Mouse (Mus musculus) lung, embryonic 14.5 days (tissue): ENCODE results near the gene Kcnd3. TPM values are rescaled to one million over a fixed set of nuclear protein-coding genes. Genes with fewer than 3 reads are reported as not detected.

Source experiments
- ATAC-seq: fragments of 200-750 bp; cut with Nextera tagmentation; 2 replicates; pipeline ENCODE4 v1.8.0; 2017; ENCODE audit warnings: mild to moderate bottlenecking, moderate TSS enrichment, moderate library complexity; ENCODE audit not compliant: insufficient read depth
- DNase-seq: peaks from one replicate; pipeline ENCODE4 v3.0.0-alpha.2; 2015
- H3K27ac ChIP-seq: fragments of 300-500 bp; sonication (generic); 2 replicates; pipeline ENCODE4 v1.5.1; 2014; ENCODE audit warnings: low read depth, mild to moderate bottlenecking, moderate library complexity
- H3K27me3 ChIP-seq: fragments of 300-500 bp; sonication (generic); 2 replicates; pipeline ENCODE4 v1.6.1; 2014; ENCODE audit warnings: low read length, control low read depth; ENCODE audit not compliant: insufficient read depth
- H3K36me3 ChIP-seq: fragments of 300-500 bp; sonication (generic); 2 replicates; pipeline ENCODE4 v1.6.1; 2014; ENCODE audit warnings: control low read depth; ENCODE audit not compliant: insufficient read depth
- H3K4me1 ChIP-seq: fragments of 300-500 bp; sonication (generic); 2 replicates; pipeline ENCODE4 v1.6.1; 2014; ENCODE audit warnings: antibody characterized with exemption, control low read depth; ENCODE audit not compliant: insufficient read depth
- H3K4me2 ChIP-seq: fragments of 300-500 bp; sonication (generic); 2 replicates; pipeline ENCODE4 v1.6.1; 2014; ENCODE audit warnings: mild to moderate bottlenecking
- H3K4me3 ChIP-seq: fragments of 300-500 bp; sonication (generic); 2 replicates; pipeline ENCODE4 v1.5.1; 2014; ENCODE audit warnings: low read depth, low read length
- H3K9ac ChIP-seq: fragments of 300-500 bp; sonication (generic); 2 replicates; pipeline ENCODE4 v1.6.1; 2014
- H3K9me3 ChIP-seq: fragments of 300-500 bp; sonication (generic); 2 replicates; pipeline ENCODE4 v1.6.1; 2016; ENCODE audit warnings: low read depth, low read length, control low read depth
- CTCF ChIP-seq: IDR thresholded peaks from 2 replicates; pipeline ENCODE4 v1.5.1; 2016; ENCODE audit warnings: antibody characterized with exemption, low read depth
- WGBS: fragments of 180-500 bp; shearing (Covaris S2); extraction: QIAGEN DNeasy Blood & Tissue Kit; methylation state at CpG from one replicate; pipeline ENCODE4 v1.1.7; 2014; 5-methylcytosine and 5-hydroxymethylcytosine counted together
- polyA plus RNA-seq: library from polyadenylated mRNA; unstranded; fragments of >200 nt; fragmentation: Nextera tagmentation; extraction: Ambion mirVana; gene quantifications from 2 replicates; pipeline ENCODE4 v1.2.1, GENCODE M21; 2014

Gene Kcnd3
- polyA plus RNA-seq, 1 experiment from 2014 or later: 0.50 TPM

- H3K27ac ChIP-seq: no peak overlapping the region
- WGBS: 75% methylated on average over 15 of the region's 15 CpGs
- H3K4me1 ChIP-seq: no peaks in the 10 kb centered on the region
- no peak overlapping the region for H3K4me3 ChIP-seq
- DNase-seq (no peak), ATAC-seq (no peak)
- no peak overlapping the region for H3K9ac ChIP-seq
- no peaks in the 10 kb centered on the region for H3K9me3 ChIP-seq
- H3K36me3 ChIP-seq: no peaks in the 10 kb centered on the region
- no peak overlapping the region for H3K4me2 ChIP-seq
- no peak for TF ChIP-seq CTCF
- H3K27me3 ChIP-seq: no peaks in the 10 kb centered on the region
Measured at GRCm38 (mm10) chr3:105590056-105590672, 138.0 kb downstream of the Kcnd3 start.

- ATAC-seq (no peak), DNase-seq (no peak)
- Histone ChIP-seq H3K36me3 (no peaks in the 10 kb centered on the region), H3K27me3 (no peaks in the 10 kb centered on the region), H3K27ac (no peak overlapping the region), H3K9ac (no peak overlapping the region), H3K4me1 (no peaks in the 10 kb centered on the region), H3K9me3 (no peaks in the 10 kb centered on the region), H3K4me2 (no peak overlapping the region), H3K4me3 (no peak overlapping the region)
- 94% methylated on average over 1 of the region's 1 CpGs for WGBS
- no peak for TF ChIP-seq CTCF
Measured at GRCm38 (mm10) chr3:105591766-105592165, 139.6 kb downstream of the Kcnd3 start.

GRCm38 (mm10) chr3:105592246-105592645 is 140.1 kb downstream of the Kcnd3 start:
- H3K36me3 ChIP-seq: no peaks in the 10 kb centered on the region
- H3K4me1 ChIP-seq: no peaks in the 10 kb centered on the region
- no peak overlapping the region for H3K4me2 ChIP-seq
- ATAC-seq: no peak
- no peak for DNase-seq
- no peaks in the 10 kb centered on the region for H3K9me3 ChIP-seq
- H3K4me3 ChIP-seq: no peak overlapping the region
- no peak overlapping the region for H3K9ac ChIP-seq
- no peak for TF ChIP-seq CTCF
- WGBS: 68% methylated on average over 2 of the region's 2 CpGs
- H3K27me3 ChIP-seq: no peaks in the 10 kb centered on the region
- H3K27ac ChIP-seq: no peak overlapping the region

GRCm38 (mm10) chr3:105600483-105600882 is 148.4 kb downstream of the Kcnd3 start:
- Histone ChIP-seq H3K36me3 (no peaks in the 10 kb centered on the region), H3K27ac (no peak overlapping the region), H3K4me3 (no peak overlapping the region), H3K9ac (no peak overlapping the region), H3K4me2 (no peak overlapping the region), H3K9me3 (no peaks in the 10 kb centered on the region), H3K4me1 (no peaks in the 10 kb centered on the region), H3K27me3 (no peaks in the 10 kb centered on the region)
- ATAC-seq (no peak), DNase-seq (no peak)
- WGBS: 82% methylated on average over 4 of the region's 4 CpGs
- TF ChIP-seq CTCF: no peak

GRCm38 (mm10) chr3:105602966-105603365 is 150.8 kb downstream of the Kcnd3 start:
- H3K4me1 ChIP-seq: no peaks in the 10 kb centered on the region
- no peaks in the 10 kb centered on the region for H3K36me3 ChIP-seq
- no peaks in the 10 kb centered on the region for H3K27me3 ChIP-seq
- no peak for ATAC-seq
- no peak overlapping the region for H3K27ac ChIP-seq
- TF ChIP-seq CTCF: no peak
- no peak overlapping the region for H3K4me3 ChIP-seq
- DNase-seq: no peak
- no peaks in the 10 kb centered on the region for H3K9me3 ChIP-seq
- WGBS: 71% methylated on average over 5 of the region's 5 CpGs
- H3K4me2 ChIP-seq: no peak overlapping the region
- H3K9ac ChIP-seq: no peak overlapping the region

GRCm38 (mm10) chr3:105605726-105606125 is 153.6 kb downstream of the Kcnd3 start:
- Histone ChIP-seq H3K4me3 (no peak overlapping the region), H3K4me1 (no peaks in the 10 kb centered on the region), H3K9ac (no peak overlapping the region), H3K27ac (no peak overlapping the region), H3K9me3 (no peaks in the 10 kb centered on the region), H3K27me3 (no peaks in the 10 kb centered on the region), H3K4me2 (no peak overlapping the region), H3K36me3 (no peaks in the 10 kb centered on the region)
- no peak for ATAC-seq
- no peak for TF ChIP-seq CTCF
- DNase-seq: no peak
- WGBS: 65% methylated on average over 5 of the region's 5 CpGs

GRCm38 (mm10) chr3:105608857-105609256 is 156.7 kb downstream of the Kcnd3 start:
- no peaks in the 10 kb centered on the region for H3K4me1 ChIP-seq
- H3K4me3 ChIP-seq: no peak overlapping the region
- no peak overlapping the region for H3K9ac ChIP-seq
- no peak for ATAC-seq
- no peak for DNase-seq
- no peaks in the 10 kb centered on the region for H3K36me3 ChIP-seq
- WGBS: 74% methylated on average over 3 of the region's 3 CpGs
- H3K4me2 ChIP-seq: no peak overlapping the region
- no peaks in the 10 kb centered on the region for H3K27me3 ChIP-seq
- TF ChIP-seq CTCF: no peak
- H3K27ac ChIP-seq: no peak overlapping the region
- H3K9me3 ChIP-seq: no peaks in the 10 kb centered on the region
